Mouse (Mus musculus): ENCODE measurements at regions not wholly inside any gene's neighbourhood (a gene's known extent, or its start where the extent isn't known, plus 50 kb on each side); places are given as distances from the start of the nearest gene placed in this dataset.
A peak's percentile ranks its signal among the peaks of the same experiment; 100 is the strongest.

GRCm38 (mm10) chr11:21478191-21478590, 93.8 kb upstream of the Wdpcp start:
- no peak overlapping the region for H3K27ac ChIP-seq (ENCODE audit: insufficient read depth, low read length)
- no peak overlapping the region for H3K4me3 ChIP-seq (ENCODE audit: insufficient read depth, low read length)
- TF ChIP-seq CTCF (IDR thresholded peaks at IDR 0.05; ENCODE audit: borderline replicate concordance, insufficient read depth, low read length) (no peak), POLR2A (IDR thresholded peaks at IDR 0.05; ENCODE audit: low read depth, low read length) (no peak)
- H3K4me1 ChIP-seq (ENCODE audit: control insufficient read depth, insufficient read depth, low read length): no peaks in the 10 kb centered on the region

GRCm38 (mm10) chr11:21470711-21471110, 99.7 kb upstream of the Ugp2 start:
- Histone ChIP-seq H3K4me3 (ENCODE audit: insufficient read depth, low read length) (no peak overlapping the region), H3K4me1 (ENCODE audit: control insufficient read depth, insufficient read depth, low read length) (no peaks in the 10 kb centered on the region), H3K27ac (ENCODE audit: insufficient read depth, low read length) (no peak overlapping the region)
- TF ChIP-seq POLR2A (IDR thresholded peaks at IDR 0.05; ENCODE audit: low read depth, low read length): no peak
- TF ChIP-seq CTCF (IDR thresholded peaks at IDR 0.05; ENCODE audit: borderline replicate concordance, insufficient read depth, low read length): no peak

- no peak for TF ChIP-seq CTCF (IDR thresholded peaks at IDR 0.05; ENCODE audit: borderline replicate concordance, insufficient read depth, low read length)
- TF ChIP-seq POLR2A (IDR thresholded peaks at IDR 0.05; ENCODE audit: low read depth, low read length): no peak
These were observed 97.5 kb upstream of the Ugp2 start for GRCm38 (mm10) chr11:21468465-21468864.

GRCm38 (mm10) chr11:21460011-21460410, 89.0 kb upstream of the Ugp2 start:
- TF ChIP-seq POLR2A (IDR thresholded peaks at IDR 0.05; ENCODE audit: low read depth, low read length): no peak
- no peak for TF ChIP-seq CTCF (IDR thresholded peaks at IDR 0.05; ENCODE audit: borderline replicate concordance, insufficient read depth, low read length)

More at GRCm38 (mm10) chr11:21468465-21468864, 97.5 kb upstream of the Ugp2 start:
- no peak overlapping the region for H3K4me3 ChIP-seq (ENCODE audit: insufficient read depth, low read length)
- no peak overlapping the region for H3K27ac ChIP-seq (ENCODE audit: insufficient read depth, low read length)
- H3K4me1 ChIP-seq (ENCODE audit: control insufficient read depth, insufficient read depth, low read length): no peaks in the 10 kb centered on the region

GRCm38 (mm10) chr11:21453308-21454106, 82.5 kb upstream of the Ugp2 start:
- Histone ChIP-seq H3K4me3 (ENCODE audit: insufficient read depth, low read length) (no peak overlapping the region), H3K27ac (ENCODE audit: insufficient read depth, low read length) (no peak overlapping the region), H3K4me1 (ENCODE audit: control insufficient read depth, insufficient read depth, low read length) (no peaks in the 10 kb centered on the region)
- no peak for TF ChIP-seq POLR2A (IDR thresholded peaks at IDR 0.05; ENCODE audit: low read depth, low read length)
- no peak for TF ChIP-seq CTCF (IDR thresholded peaks at IDR 0.05; ENCODE audit: borderline replicate concordance, insufficient read depth, low read length)

More at GRCm38 (mm10) chr11:21460011-21460410, 89.0 kb upstream of the Ugp2 start:
- Histone ChIP-seq H3K4me1 (ENCODE audit: control insufficient read depth, insufficient read depth, low read length) (no peaks in the 10 kb centered on the region), H3K4me3 (ENCODE audit: insufficient read depth, low read length) (no peak overlapping the region), H3K27ac (ENCODE audit: insufficient read depth, low read length) (no peak overlapping the region)

- TF ChIP-seq CTCF (IDR thresholded peaks at IDR 0.05; ENCODE audit: borderline replicate concordance, insufficient read depth, low read length): peak; percentile 38; the same call in 1 of the 2 replicates
- no peak for TF ChIP-seq POLR2A (IDR thresholded peaks at IDR 0.05; ENCODE audit: low read depth, low read length)
- Histone ChIP-seq H3K4me3 (ENCODE audit: insufficient read depth, low read length) (no peak overlapping the region), H3K4me1 (ENCODE audit: control insufficient read depth, insufficient read depth, low read length) (no peaks in the 10 kb centered on the region), H3K27ac (ENCODE audit: insufficient read depth, low read length) (no peak overlapping the region)
These were observed 62.7 kb upstream of the Ugp2 start for GRCm38 (mm10) chr11:21433726-21434125.

- no peak overlapping the region for H3K27ac ChIP-seq (ENCODE audit: insufficient read depth, low read length)
- TF ChIP-seq POLR2A (IDR thresholded peaks at IDR 0.05; ENCODE audit: low read depth, low read length) (no peak), CTCF (IDR thresholded peaks at IDR 0.05; ENCODE audit: borderline replicate concordance, insufficient read depth, low read length) (no peak)
- H3K4me3 ChIP-seq (ENCODE audit: insufficient read depth, low read length): no peak overlapping the region
- H3K4me1 ChIP-seq (ENCODE audit: control insufficient read depth, insufficient read depth, low read length): 0 out of 2 replicates have a peak, but pooled peaks cover 2% of the 10 kb centered on the region
These were observed 59.0 kb upstream of the Ugp2 start for GRCm38 (mm10) chr11:21430021-21430420.

GRCm38 (mm10) chr11:21428749-21429148, 57.7 kb upstream of the Ugp2 start:
- 0 out of 2 replicates have a peak, but pooled peaks cover 2% of the 10 kb centered on the region for H3K4me1 ChIP-seq (ENCODE audit: control insufficient read depth, insufficient read depth, low read length)
- no peak overlapping the region for H3K4me3 ChIP-seq (ENCODE audit: insufficient read depth, low read length)
- no peak overlapping the region for H3K27ac ChIP-seq (ENCODE audit: insufficient read depth, low read length)
- TF ChIP-seq POLR2A (IDR thresholded peaks at IDR 0.05; ENCODE audit: low read depth, low read length) (no peak), CTCF (IDR thresholded peaks at IDR 0.05; ENCODE audit: borderline replicate concordance, insufficient read depth, low read length) (no peak)

GRCm38 (mm10) chr11:21428013-21428317, 57.0 kb upstream of the Ugp2 start:
- Histone ChIP-seq H3K27ac (ENCODE audit: insufficient read depth, low read length) (no peak overlapping the region), H3K4me1 (ENCODE audit: control insufficient read depth, insufficient read depth, low read length) (0 out of 2 replicates have a peak, but pooled peaks cover 2% of the 10 kb centered on the region), H3K4me3 (ENCODE audit: insufficient read depth, low read length) (no peak overlapping the region)
- TF ChIP-seq CTCF (IDR thresholded peaks at IDR 0.05; ENCODE audit: borderline replicate concordance, insufficient read depth, low read length) (no peak), POLR2A (IDR thresholded peaks at IDR 0.05; ENCODE audit: low read depth, low read length) (no peak)

GRCm38 (mm10) chr11:21427291-21428012, 56.5 kb upstream of the Ugp2 start:
- Histone ChIP-seq H3K27ac (ENCODE audit: insufficient read depth, low read length) (no peak overlapping the region), H3K4me3 (ENCODE audit: insufficient read depth, low read length) (no peak overlapping the region), H3K4me1 (ENCODE audit: control insufficient read depth, insufficient read depth, low read length) (0 out of 2 replicates have a peak, but pooled peaks cover 2% of the 10 kb centered on the region)
- TF ChIP-seq CTCF (IDR thresholded peaks at IDR 0.05; ENCODE audit: borderline replicate concordance, insufficient read depth, low read length): no peak
- no peak for TF ChIP-seq POLR2A (IDR thresholded peaks at IDR 0.05; ENCODE audit: low read depth, low read length)

All from embryonic fibroblast, embryonic 13.5 days (primary cell).